Mouse (Mus musculus) midbrain, embryonic 10.5 days (tissue): ENCODE data around the gene Adig. TPM values are rescaled to one million over a fixed set of nuclear protein-coding genes. Genes with fewer than 3 reads are reported as not detected.

Source experiments
- DNase-seq: peaks from one replicate; pipeline ENCODE4 v3.0.0-alpha.2; 2017; ENCODE audit warnings: low spot score
- H3K27ac ChIP-seq: fragments of 300-500 bp; sonication (generic); replicated peaks from 2 replicates; pipeline ENCODE4 v1.5.1; 2016; ENCODE audit warnings: mild to moderate bottlenecking
- H3K27me3 ChIP-seq: fragments of 300-500 bp; sonication (generic); 2 replicates; pipeline ENCODE4 v1.6.1; 2016; ENCODE audit warnings: low read depth, mild to moderate bottlenecking; ENCODE audit not compliant: poor library complexity, severe bottlenecking
- H3K36me3 ChIP-seq: fragments of 300-500 bp; sonication (generic); 2 replicates; pipeline ENCODE4 v1.6.1; 2016; ENCODE audit warnings: mild to moderate bottlenecking, moderate library complexity
- H3K4me1 ChIP-seq: fragments of 300-500 bp; sonication (generic); 2 replicates; pipeline ENCODE4 v1.6.1; 2016
- H3K4me3 ChIP-seq: fragments of 300-500 bp; sonication (generic); 2 replicates; pipeline ENCODE4 v1.5.1; 2016; ENCODE audit warnings: mild to moderate bottlenecking, moderate library complexity
- H3K9me3 ChIP-seq: fragments of 300-500 bp; sonication (generic); replicated peaks from 2 replicates; pipeline ENCODE4 v1.6.1; 2016; ENCODE audit warnings: mild to moderate bottlenecking
- WGBS: fragments of 180-500 bp; shearing (Covaris S2); methylation state at CpG from one replicate; pipeline ENCODE4 v1.1.7; 2016; 5-methylcytosine and 5-hydroxymethylcytosine counted together
- polyA plus RNA-seq: library from polyadenylated mRNA; unstranded; fragments of >200 nt; fragmentation: Nextera tagmentation; extraction: Ambion mirVana; gene quantifications from 2 replicates; pipeline ENCODE4 v1.2.1, GENCODE M21; 2016

Adig gene
- not detected in 2 replicates for polyA plus RNA-seq

GRCm38 (mm10) chr2:158501836-158502812 lies at the start of gene Adig:
Adig (plus strand) TSS chr2:158502612.
- 79% methylated on average over 11 of the region's 11 CpGs for WGBS
- Histone ChIP-seq H3K4me3 (no peak within 1 kb of the TSS), H3K9me3 (no peaks in the 10 kb centered on the region), H3K27me3 (no peaks in the 10 kb centered on the region), H3K36me3 (peaks cover 32% of the 10 kb centered on the region), H3K4me1 (no peaks in the 10 kb centered on the region), H3K27ac (no peak within 1 kb of the TSS)
- no peak for DNase-seq

GRCm38 (mm10) chr2:158456451-158456850 lies 46.0 kb upstream of the Adig start:
- no peaks in the 10 kb centered on the region for H3K27me3 ChIP-seq
- H3K9me3 ChIP-seq: no peaks in the 10 kb centered on the region
- 96% methylated on average over 4 of the region's 4 CpGs for WGBS
- no peak overlapping the region for H3K27ac ChIP-seq
- H3K4me3 ChIP-seq: no peak overlapping the region
- no peak for DNase-seq
- H3K4me1 ChIP-seq: no peaks in the 10 kb centered on the region
- peaks cover 80% of the 10 kb centered on the region for H3K36me3 ChIP-seq

GRCm38 (mm10) chr2:158457610-158458009 lies 44.8 kb upstream of the Adig start:
- H3K27ac ChIP-seq: no peak overlapping the region
- H3K4me1 ChIP-seq: no peaks in the 10 kb centered on the region
- H3K36me3 ChIP-seq: peaks cover 82% of the 10 kb centered on the region
- WGBS: 97% methylated on average over 1 of the region's 1 CpGs
- DNase-seq: no peak
- H3K4me3 ChIP-seq: no peak overlapping the region
- no peaks in the 10 kb centered on the region for H3K9me3 ChIP-seq
- no peaks in the 10 kb centered on the region for H3K27me3 ChIP-seq

GRCm38 (mm10) chr2:158462450-158462849 lies 40.0 kb upstream of the Adig start:
- Histone ChIP-seq H3K36me3 (peaks cover 92% of the 10 kb centered on the region), H3K4me1 (no peaks in the 10 kb centered on the region)
- WGBS: 95% methylated on average over 1 of the region's 1 CpGs

GRCm38 (mm10) chr2:158474159-158474558 lies 28.3 kb upstream of the Adig start:
- no peak overlapping the region for H3K4me3 ChIP-seq
- no peaks in the 10 kb centered on the region for H3K4me1 ChIP-seq
- no peaks in the 10 kb centered on the region for H3K27me3 ChIP-seq
- no peak for DNase-seq
- WGBS: 91% methylated on average over 1 of the region's 1 CpGs
- H3K36me3 ChIP-seq: peaks cover 76% of the 10 kb centered on the region
- H3K27ac ChIP-seq: no peak overlapping the region
- no peaks in the 10 kb centered on the region for H3K9me3 ChIP-seq

More at GRCm38 (mm10) chr2:158462450-158462849, 40.0 kb upstream of the Adig start:
- no peak for DNase-seq
- Histone ChIP-seq H3K27me3 (no peaks in the 10 kb centered on the region), H3K27ac (no peak overlapping the region), H3K4me3 (no peak overlapping the region), H3K9me3 (no peaks in the 10 kb centered on the region)

- 86% methylated on average over 3 of the region's 3 CpGs for WGBS
- Histone ChIP-seq H3K4me1 (no peaks in the 10 kb centered on the region), H3K9me3 (no peaks in the 10 kb centered on the region), H3K36me3 (peaks cover 94% of the 10 kb centered on the region), H3K27ac (no peak overlapping the region), H3K4me3 (no peak overlapping the region), H3K27me3 (no peaks in the 10 kb centered on the region)
- DNase-seq: no peak
Observed at GRCm38 (mm10) chr2:158477640-158478039, 24.8 kb upstream of the Adig start.

- H3K4me3 ChIP-seq: no peak overlapping the region
- H3K4me1 ChIP-seq: no peaks in the 10 kb centered on the region
- H3K9me3 ChIP-seq: no peaks in the 10 kb centered on the region
- H3K36me3 ChIP-seq: peaks cover 67% of the 10 kb centered on the region
- no peak overlapping the region for H3K27ac ChIP-seq
- H3K27me3 ChIP-seq: no peaks in the 10 kb centered on the region
- 90% methylated on average over 5 of the region's 5 CpGs for WGBS
- DNase-seq: no peak
Observed at GRCm38 (mm10) chr2:158498457-158498856, 4.0 kb upstream of the Adig start.

GRCm38 (mm10) chr2:158503226-158503625 lies 814 bp downstream of the Adig start:
- WGBS: 89% methylated on average over 7 of the region's 7 CpGs
- DNase-seq: no peak
- Histone ChIP-seq H3K4me1 (no peaks in the 10 kb centered on the region), H3K27ac (no peak overlapping the region), H3K36me3 (peaks cover 21% of the 10 kb centered on the region), H3K9me3 (no peaks in the 10 kb centered on the region), H3K4me3 (no peak overlapping the region), H3K27me3 (no peaks in the 10 kb centered on the region)

- Histone ChIP-seq H3K9me3 (no peaks in the 10 kb centered on the region), H3K4me1 (no peaks in the 10 kb centered on the region), H3K27ac (no peak overlapping the region), H3K27me3 (no peaks in the 10 kb centered on the region), H3K36me3 (peaks cover 16% of the 10 kb centered on the region), H3K4me3 (no peak overlapping the region)
- WGBS: 87% methylated on average over 4 of the region's 4 CpGs
- no peak for DNase-seq
Observed at GRCm38 (mm10) chr2:158503671-158504070, 1.3 kb downstream of the Adig start.

GRCm38 (mm10) chr2:158506475-158506874 lies 4.1 kb downstream of the Adig start:
- WGBS: 83% methylated on average over 5 of the region's 5 CpGs
- no peaks in the 10 kb centered on the region for H3K9me3 ChIP-seq
- no peak overlapping the region for H3K27ac ChIP-seq
- H3K36me3 ChIP-seq: no peaks in the 10 kb centered on the region
- no peak overlapping the region for H3K4me3 ChIP-seq
- DNase-seq: no peak
- H3K4me1 ChIP-seq: no peaks in the 10 kb centered on the region
- no peaks in the 10 kb centered on the region for H3K27me3 ChIP-seq

- H3K27ac ChIP-seq: no peak overlapping the region
- no peak overlapping the region for H3K4me3 ChIP-seq
- no peaks in the 10 kb centered on the region for H3K9me3 ChIP-seq
- H3K27me3 ChIP-seq: no peaks in the 10 kb centered on the region
- H3K36me3 ChIP-seq: no peaks in the 10 kb centered on the region
- DNase-seq: no peak
- H3K4me1 ChIP-seq: no peaks in the 10 kb centered on the region
- 95% methylated on average over 10 of the region's 10 CpGs for WGBS
Observed at GRCm38 (mm10) chr2:158507046-158507445, 4.6 kb downstream of the Adig start.

GRCm38 (mm10) chr2:158510665-158511064 lies 8.3 kb downstream of the Adig start:
- Histone ChIP-seq H3K4me3 (no peak overlapping the region), H3K27ac (no peak overlapping the region), H3K4me1 (peaks cover 5% of the 10 kb centered on the region; the same call in 1 of the 2 replicates), H3K27me3 (no peaks in the 10 kb centered on the region), H3K36me3 (no peaks in the 10 kb centered on the region), H3K9me3 (no peaks in the 10 kb centered on the region)
- 92% methylated on average over 6 of the region's 6 CpGs for WGBS
- DNase-seq: no peak

GRCm38 (mm10) chr2:158512528-158512927 lies 10.1 kb downstream of the Adig start, which contains the start of gene Arhgap40:
Arhgap40 (plus strand) TSS chr2:158512796.
- H3K27me3 ChIP-seq: no peaks in the 10 kb centered on the region
- no peak within 1 kb of the TSS for H3K4me3 ChIP-seq
- DNase-seq: no peak
- 87% methylated on average over 10 of the region's 10 CpGs for WGBS
- peaks cover 5% of the 10 kb centered on the region; the same call in 1 of the 2 replicates for H3K4me1 ChIP-seq
- H3K9me3 ChIP-seq: no peaks in the 10 kb centered on the region
- H3K27ac ChIP-seq: no peak within 1 kb of the TSS
- H3K36me3 ChIP-seq: no peaks in the 10 kb centered on the region
